Mouse (Mus musculus): ENCODE measurements around the gene Ccdc78.

DNA sequence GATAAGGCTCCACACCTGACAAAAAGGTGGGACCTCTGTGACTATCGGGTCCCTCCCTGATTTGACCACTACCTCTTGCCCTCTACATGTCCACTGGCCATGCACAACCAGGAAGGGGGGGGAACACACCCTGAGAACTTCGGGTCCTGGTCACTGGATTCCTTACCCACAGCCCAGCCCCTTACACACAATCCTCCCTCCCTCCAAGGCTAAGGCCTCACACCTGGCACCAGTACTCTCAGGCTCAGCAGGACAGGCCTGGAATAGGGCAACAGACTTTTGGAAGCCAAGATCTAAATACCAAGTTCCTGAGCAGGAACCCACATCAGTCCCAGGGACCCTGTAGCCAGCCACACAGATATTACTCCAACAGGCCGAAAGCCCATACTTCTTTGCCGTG, 52.5 kb downstream of the Ccdc78 start:
- TF ChIP-seq CTCF (IDR thresholded peaks at IDR 0.05; ENCODE audit: low read depth) (no peak), EP300 (optimal IDR thresholded peaks at IDR 0.05) (no peak)
